Mouse (Mus musculus) ovary, adult 10 weeks (tissue): Measurements from ENCODE around the gene Olfr726. TPM values are rescaled to one million over a fixed set of nuclear protein-coding genes. Genes with fewer than 3 reads are reported as not detected.

Experiments used
- polyA plus RNA-seq: library from polyadenylated mRNA; stranded (reverse); fragments of 350-450 nt; fragmentation: Illumina TruSeq; extraction: RNeasy Lipid Tissue Mini Kit (QIAGEN cat#74804); gene quantifications from one replicate; pipeline ENCODE4 v1.2.3, GENCODE M21; 2014

Gene Olfr726
- polyA plus RNA-seq: not detected

GRCm38 (mm10) chr14:50090853-50091252, at the start of gene Olfr726:
Gene Olfr726 (minus strand): TSS chr14:50090953.

GRCm38 (mm10) chr14:50122886-50123285, 32.1 kb upstream of the Olfr726 start, which contains the start of gene Olfr727:
Gene Olfr727 (plus strand): TSS chr14:50123186.

GRCm38 (mm10) chr14:50040275-50040674, 50.5 kb downstream of the Olfr726 start, which contains the start of gene Olfr725:
Gene Olfr725 (minus strand): TSS chr14:50040375.

Other genes starting within 250 kb of the Olfr726 start
- not detected for gene Olfr722, start 189.0 kb downstream of the Olfr726 start, polyA plus RNA-seq
- gene Olfr723, start 159.2 kb downstream of the Olfr726 start, polyA plus RNA-seq: not detected
- gene Olfr724, start 127.7 kb downstream of the Olfr726 start, polyA plus RNA-seq: not detected
- gene Olfr725, start 50.6 kb downstream of the Olfr726 start, polyA plus RNA-seq: not detected
- not detected for gene Olfr727, start 32.2 kb upstream of the Olfr726 start, polyA plus RNA-seq
- not detected for gene Olfr728, start 51.7 kb upstream of the Olfr726 start, polyA plus RNA-seq
- gene Olfr729, start 62.0 kb upstream of the Olfr726 start, polyA plus RNA-seq: not detected
- gene Olfr730, start 97.2 kb upstream of the Olfr726 start, polyA plus RNA-seq: not detected
- not detected for gene Olfr731, start 150.9 kb upstream of the Olfr726 start, polyA plus RNA-seq
- not detected for gene Olfr732, start 193.3 kb upstream of the Olfr726 start, polyA plus RNA-seq
- gene Olfr733, start 210.6 kb upstream of the Olfr726 start, polyA plus RNA-seq: not detected
- gene Olfr734, start 235.8 kb upstream of the Olfr726 start, polyA plus RNA-seq: not detected